Mouse (Mus musculus): ENCODE data around the gene Crygn. TPM values are rescaled to one million over a fixed set of nuclear protein-coding genes. Genes with fewer than 3 reads are reported as not detected.
A peak's percentile ranks its signal among the peaks of the same experiment; 100 is the strongest.

The Crygn gene
- total RNA-seq, 1 experiment: 2.1 TPM

- DNase-seq (ENCODE audit: low read depth, low spot score): no peak
- Histone ChIP-seq H3K9me3 (ENCODE audit: control insufficient read depth, insufficient read depth, low read depth, low read length) (no peaks in the 10 kb centered on the region), H3K36me3 (ENCODE audit: control insufficient read depth, insufficient read depth, low read length, poor library complexity, severe bottlenecking) (no peaks in the 10 kb centered on the region), H3K4me3 (ENCODE audit: insufficient read depth in 1 of 2, low read depth in 1 of 2, low read length in 2 of 2, poor library complexity in 1 of 2, severe bottlenecking in 1 of 2) (no peak overlapping the region), H3K9ac (ENCODE audit: insufficient read depth, low read depth, low read length, poor library complexity, severe bottlenecking) (no peak overlapping the region), H3K4me1 (ENCODE audit: control insufficient read depth in 2 of 2, insufficient read depth in 2 of 2, low read length in 2 of 2, poor library complexity in 1 of 2) (peaks cover 2 to 6% of the 10 kb centered on the region in 2 experiments; a peak in 2 of 4 replicates), H3K27ac (ENCODE audit: insufficient read depth, low read depth, low read length, poor library complexity, severe bottlenecking) (no peak overlapping the region)
- in situ Hi-C loops (cut with MboI; ENCODE audit: low sequenced_read_pairs in 2 of 2, unreplicated experiment in 2 of 2): no loop called here
- no peak for TF ChIP-seq MAFK (IDR thresholded peaks at IDR 0.05; ENCODE audit: insufficient read depth, low read depth, low read length)
- no peak for TF ChIP-seq CHD2 (IDR thresholded peaks at IDR 0.05; ENCODE audit: low read depth, low read length)
- no peak for TF ChIP-seq ZNF384 (IDR thresholded peaks at IDR 0.05; ENCODE audit: low read depth, low read length)
- TF ChIP-seq HCFC1 (IDR thresholded peaks at IDR 0.05; ENCODE audit: borderline replicate concordance, insufficient read depth, low read length): no peak
- no peak for TF ChIP-seq ZC3H11A (IDR thresholded peaks at IDR 0.05; ENCODE audit: borderline replicate concordance, low read depth, low read length)
Measured at GRCm38 (mm10) chr5:24781048-24781447, 23.2 kb upstream of the Crygn start.

GRCm38 (mm10) chr5:24779881-24780512, 22.2 kb upstream of the Crygn start:
- Histone ChIP-seq H3K9me3 (ENCODE audit: control insufficient read depth, insufficient read depth, low read depth, low read length) (no peaks in the 10 kb centered on the region), H3K9ac (ENCODE audit: insufficient read depth, low read depth, low read length, poor library complexity, severe bottlenecking) (no peak overlapping the region), H3K4me3 (ENCODE audit: insufficient read depth in 1 of 2, low read depth in 1 of 2, low read length in 2 of 2, poor library complexity in 1 of 2, severe bottlenecking in 1 of 2) (peak overlapping the region in 1 of 2 experiments; percentile 17; a peak in 1 of 4 replicates), H3K36me3 (ENCODE audit: control insufficient read depth, insufficient read depth, low read length, poor library complexity, severe bottlenecking) (no peaks in the 10 kb centered on the region), H3K4me1 (ENCODE audit: control insufficient read depth in 2 of 2, insufficient read depth in 2 of 2, low read length in 2 of 2, poor library complexity in 1 of 2) (peaks cover 2 to 6% of the 10 kb centered on the region in 2 experiments; a peak in 2 of 4 replicates), H3K27ac (ENCODE audit: insufficient read depth, low read depth, low read length, poor library complexity, severe bottlenecking) (no peak overlapping the region)
- in situ Hi-C loops (cut with MboI; ENCODE audit: low sequenced_read_pairs in 2 of 2, unreplicated experiment in 2 of 2): no loop called here
- no peak for TF ChIP-seq CHD2 (IDR thresholded peaks at IDR 0.05; ENCODE audit: low read depth, low read length)
- DNase-seq (ENCODE audit: low read depth, low spot score): no peak

- Histone ChIP-seq H3K36me3 (ENCODE audit: control insufficient read depth, insufficient read depth, low read length, poor library complexity, severe bottlenecking) (no peaks in the 10 kb centered on the region), H3K9ac (ENCODE audit: insufficient read depth, low read depth, low read length, poor library complexity, severe bottlenecking) (no peak overlapping the region), H3K4me1 (ENCODE audit: control insufficient read depth in 2 of 2, insufficient read depth in 2 of 2, low read length in 2 of 2, poor library complexity in 1 of 2) (peaks cover 2 to 6% of the 10 kb centered on the region in 2 experiments; a peak in 2 of 4 replicates), H3K27ac (ENCODE audit: insufficient read depth, low read depth, low read length, poor library complexity, severe bottlenecking) (no peak overlapping the region), H3K4me3 (ENCODE audit: insufficient read depth in 1 of 2, low read depth in 1 of 2, low read length in 2 of 2, poor library complexity in 1 of 2, severe bottlenecking in 1 of 2) (no peak overlapping the region), H3K9me3 (ENCODE audit: control insufficient read depth, insufficient read depth, low read depth, low read length) (no peaks in the 10 kb centered on the region)
- in situ Hi-C loops (cut with MboI; ENCODE audit: low sequenced_read_pairs in 2 of 2, unreplicated experiment in 2 of 2): no loop called here
- DNase-seq (ENCODE audit: low read depth, low spot score): no peak
- no peak for TF ChIP-seq ZNF384 (IDR thresholded peaks at IDR 0.05; ENCODE audit: low read depth, low read length)
- TF ChIP-seq MAFK (IDR thresholded peaks at IDR 0.05; ENCODE audit: insufficient read depth, low read depth, low read length): no peak
- TF ChIP-seq ZC3H11A (IDR thresholded peaks at IDR 0.05; ENCODE audit: borderline replicate concordance, low read depth, low read length): no peak
- TF ChIP-seq HCFC1 (IDR thresholded peaks at IDR 0.05; ENCODE audit: borderline replicate concordance, insufficient read depth, low read length): no peak
- no peak for TF ChIP-seq CHD2 (IDR thresholded peaks at IDR 0.05; ENCODE audit: low read depth, low read length)
Measured at GRCm38 (mm10) chr5:24779321-24779720, 21.5 kb upstream of the Crygn start.

DNA sequence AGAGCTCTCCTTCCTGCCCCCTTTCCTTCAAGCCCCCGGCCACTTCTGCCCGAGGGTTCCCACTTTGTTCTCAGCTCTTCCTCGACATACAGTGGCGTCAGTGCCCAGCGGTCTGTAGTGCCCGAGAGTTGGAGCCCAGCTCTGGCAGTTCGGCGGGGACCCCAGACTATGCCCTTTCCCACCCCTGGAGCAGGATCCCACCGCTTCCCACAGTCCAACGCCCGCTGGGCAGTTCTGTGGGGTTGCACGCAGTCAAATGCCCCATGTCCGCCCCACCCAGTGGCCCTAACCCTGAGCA, 21.0 kb upstream of the Crygn start:
- no peak for DNase-seq (ENCODE audit: low read depth, low spot score)
- no peak overlapping the region for H3K27ac ChIP-seq (ENCODE audit: insufficient read depth, low read depth, low read length, poor library complexity, severe bottlenecking)
- TF ChIP-seq ZNF384 (IDR thresholded peaks at IDR 0.05; ENCODE audit: low read depth, low read length): no peak
- TF ChIP-seq HCFC1 (IDR thresholded peaks at IDR 0.05; ENCODE audit: borderline replicate concordance, insufficient read depth, low read length): no peak
- TF ChIP-seq ZC3H11A (IDR thresholded peaks at IDR 0.05; ENCODE audit: borderline replicate concordance, low read depth, low read length): no peak
- TF ChIP-seq CHD2 (IDR thresholded peaks at IDR 0.05; ENCODE audit: low read depth, low read length): no peak
- no peak for TF ChIP-seq MAFK (IDR thresholded peaks at IDR 0.05; ENCODE audit: insufficient read depth, low read depth, low read length)
- no peaks in the 10 kb centered on the region for H3K36me3 ChIP-seq (ENCODE audit: control insufficient read depth, insufficient read depth, low read length, poor library complexity, severe bottlenecking)
- in situ Hi-C loops (cut with MboI; ENCODE audit: low sequenced_read_pairs in 2 of 2, unreplicated experiment in 2 of 2): no loop called here
- peaks cover 2 to 6% of the 10 kb centered on the region in 2 experiments; a peak in 2 of 4 replicates for H3K4me1 ChIP-seq (ENCODE audit: control insufficient read depth in 2 of 2, insufficient read depth in 2 of 2, low read length in 2 of 2, poor library complexity in 1 of 2)
- no peaks in the 10 kb centered on the region for H3K9me3 ChIP-seq (ENCODE audit: control insufficient read depth, insufficient read depth, low read depth, low read length)
- peak overlapping the region; percentile 50 to 51 for H3K4me3 ChIP-seq (ENCODE audit: insufficient read depth in 1 of 2, low read depth in 1 of 2, low read length in 2 of 2, poor library complexity in 1 of 2, severe bottlenecking in 1 of 2)
- H3K9ac ChIP-seq (ENCODE audit: insufficient read depth, low read depth, low read length, poor library complexity, severe bottlenecking): peak overlapping the region; percentile 18

All from ES-E14 (cell line).